Comparison of ENCODE assay signal across 8 mouse cellular contexts in the genomic region with DNA sequence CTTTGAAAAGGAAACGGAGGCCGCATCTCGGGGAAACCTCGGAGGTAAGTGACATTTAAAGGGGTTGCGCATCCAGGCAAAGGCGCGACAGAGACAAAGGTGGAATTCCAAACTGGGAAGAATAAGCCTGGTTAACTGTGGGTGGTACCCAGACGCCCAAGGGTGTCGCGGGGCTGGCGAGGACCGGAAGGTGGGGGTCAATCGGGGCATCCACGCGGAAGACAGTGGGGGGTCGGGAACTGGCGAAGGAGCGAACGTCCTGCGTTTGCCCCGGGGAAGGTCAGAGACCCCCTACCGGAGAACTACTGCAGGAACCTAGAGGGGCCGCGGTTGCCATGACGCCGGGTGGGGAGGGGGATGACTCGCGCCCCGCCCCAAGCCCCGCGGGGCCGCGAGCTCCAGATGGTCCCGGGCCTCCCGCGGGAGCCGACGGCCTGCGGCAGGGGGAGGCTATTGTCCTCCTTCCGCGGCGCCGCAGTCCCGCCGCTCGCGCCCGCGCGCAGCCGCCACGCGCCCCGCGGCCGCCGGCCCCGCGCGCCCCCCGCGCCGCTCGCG. TPM values are rescaled to one million over a fixed set of nuclear protein-coding genes. Genes with fewer than 3 reads are reported as not detected.
DNase-seq lines count a peak whose midpoint lies in the region; ATAC-seq and TF ChIP-seq lines count a peak whose summit lies in the region.

No protein-coding gene starts in this region.

- no peak for DNase-seq in heart, adult 18-20 months
- DNase-seq in ES-E14 (ENCODE audit: low read depth, low spot score), result no peak
- no peak for DNase-seq in limb, embryonic 14.5 days (ENCODE audit: low spot score)
- no peak for DNase-seq in adrenal gland, postnatal 10 days

- H3K4me2 ChIP-seq in heart, embryonic 12.5 days, result peak overlapping the region; percentile 94
- H3K4me2 ChIP-seq in embryonic facial prominence, embryonic 13.5 days, result peak overlapping the region; percentile 99
- peak overlapping the region; percentile 98 for H3K4me2 ChIP-seq in limb, embryonic 14.5 days (replicated peaks; ENCODE audit: low read depth, low read length, severe bottlenecking)
- peak overlapping the region; percentile 99 for H3K4me2 ChIP-seq in stomach, embryonic 14.5 days (replicated peaks; ENCODE audit: low read depth, low read length)

- peak overlapping the region; percentile 57 for H3K4me3 ChIP-seq in heart, embryonic 12.5 days
- H3K4me3 ChIP-seq in ES-E14 (ENCODE audit: insufficient read depth in 1 of 2, low read depth in 1 of 2, low read length in 2 of 2, poor library complexity in 1 of 2, severe bottlenecking in 1 of 2), result peak overlapping the region; percentile 22 to 82
- H3K4me3 ChIP-seq in embryonic facial prominence, embryonic 13.5 days, result peak overlapping the region; percentile 65
- peak overlapping the region; percentile 56 for H3K4me3 ChIP-seq in limb, embryonic 14.5 days (replicated peaks; ENCODE audit: low read length)
- peak overlapping the region; percentile 51 for H3K4me3 ChIP-seq in stomach, embryonic 14.5 days (ENCODE audit: low read depth, low read length)

- no peaks in the 10 kb centered on the region for H3K9me3 ChIP-seq in heart, embryonic 12.5 days (replicated peaks)
- H3K9me3 ChIP-seq in ES-E14 (ENCODE audit: control insufficient read depth, insufficient read depth, low read depth, low read length), result no peaks in the 10 kb centered on the region
- H3K9me3 ChIP-seq in embryonic facial prominence, embryonic 13.5 days, result no peaks in the 10 kb centered on the region
- no peaks in the 10 kb centered on the region for H3K9me3 ChIP-seq in limb, embryonic 14.5 days (ENCODE audit: control insufficient read depth, low read length)
- no peaks in the 10 kb centered on the region for H3K9me3 ChIP-seq in stomach, embryonic 14.5 days (ENCODE audit: control insufficient read depth, low read depth, low read length)

- peak; percentile 59; the same call in 1 of the 2 replicates for ATAC-seq in heart, embryonic 12.5 days (ENCODE audit: insufficient number of reproducible peaks, low FRiP score)
- ATAC-seq in embryonic facial prominence, embryonic 13.5 days (ENCODE audit: insufficient number of reproducible peaks, insufficient read depth, low FRiP score, low TSS enrichment, low read depth), result no peak
- ATAC-seq in limb, embryonic 14.5 days (ENCODE audit: low FRiP score, low read depth), result peak; percentile 19; the same call in 1 of the 2 replicates
- no peak for ATAC-seq in stomach, embryonic 14.5 days (ENCODE audit: insufficient number of reproducible peaks, insufficient read depth, low FRiP score, low read depth)
- ATAC-seq in granulocyte monocyte progenitor cell, adult 5-6 weeks (replicated peaks; ENCODE audit: poor library complexity, severe bottlenecking), result no peak

- no peak for TF ChIP-seq POLR2A in limb, embryonic 14.5 days (IDR thresholded peaks at IDR 0.05; ENCODE audit: borderline replicate concordance, extremely low read depth, insufficient read depth, insufficient read length)

- no peaks in the 10 kb centered on the region for H3K36me3 ChIP-seq in heart, embryonic 12.5 days
- no peaks in the 10 kb centered on the region for H3K36me3 ChIP-seq in ES-E14 (ENCODE audit: control insufficient read depth, insufficient read depth, low read length, poor library complexity, severe bottlenecking)
- H3K36me3 ChIP-seq in embryonic facial prominence, embryonic 13.5 days, result no peaks in the 10 kb centered on the region
- no peaks in the 10 kb centered on the region for H3K36me3 ChIP-seq in limb, embryonic 14.5 days (ENCODE audit: control insufficient read depth, insufficient read depth, low read length)
- H3K36me3 ChIP-seq in stomach, embryonic 14.5 days (ENCODE audit: control insufficient read depth, insufficient read depth, low read length), result no peaks in the 10 kb centered on the region

- peaks cover 16% of the 10 kb centered on the region for H3K4me1 ChIP-seq in heart, embryonic 12.5 days (replicated peaks)
- H3K4me1 ChIP-seq in ES-E14 (ENCODE audit: control insufficient read depth in 2 of 2, insufficient read depth in 2 of 2, low read length in 2 of 2, poor library complexity in 1 of 2), result peaks cover 0 to 4% of the 10 kb centered on the region in 2 experiments; a peak in 1 of 4 replicates
- peaks cover 14% of the 10 kb centered on the region for H3K4me1 ChIP-seq in embryonic facial prominence, embryonic 13.5 days
- peaks cover 4% of the 10 kb centered on the region; the same call in 1 of the 2 replicates for H3K4me1 ChIP-seq in limb, embryonic 14.5 days (ENCODE audit: control insufficient read depth, insufficient read depth, low read length)
- 0 out of 2 replicates have a peak, but pooled peaks cover 6% of the 10 kb centered on the region for H3K4me1 ChIP-seq in stomach, embryonic 14.5 days (ENCODE audit: control insufficient read depth, insufficient read depth, low read length)

- H3K27me3 ChIP-seq in heart, embryonic 12.5 days (replicated peaks), result peaks cover 81% of the 10 kb centered on the region
- H3K27me3 ChIP-seq in embryonic facial prominence, embryonic 13.5 days, result peaks cover 60% of the 10 kb centered on the region
- peaks cover 48% of the 10 kb centered on the region for H3K27me3 ChIP-seq in limb, embryonic 14.5 days (ENCODE audit: control insufficient read depth, insufficient read depth, low read length)
- peaks cover 23% of the 10 kb centered on the region; the same call in 1 of the 2 replicates for H3K27me3 ChIP-seq in stomach, embryonic 14.5 days (ENCODE audit: control insufficient read depth, insufficient read depth, low read length)

- no peak overlapping the region for H3K27ac ChIP-seq in heart, embryonic 12.5 days (ENCODE audit: poor library complexity, severe bottlenecking)
- no peak overlapping the region for H3K27ac ChIP-seq in ES-E14 (ENCODE audit: insufficient read depth, low read depth, low read length, poor library complexity, severe bottlenecking)
- H3K27ac ChIP-seq in embryonic facial prominence, embryonic 13.5 days, result no peak overlapping the region
- no peak overlapping the region for H3K27ac ChIP-seq in limb, embryonic 14.5 days (replicated peaks; ENCODE audit: low read depth, low read length)
- no peak overlapping the region for H3K27ac ChIP-seq in stomach, embryonic 14.5 days (ENCODE audit: low read length)

- WGBS in heart, embryonic 12.5 days, result under 1% methylated on average over 48 of the region's 65 CpGs
- WGBS in embryonic facial prominence, embryonic 13.5 days, result under 1% methylated on average over 33 of the region's 65 CpGs
- 0% methylated on average over 29 of the region's 65 CpGs for WGBS in limb, embryonic 14.5 days
- WGBS in stomach, embryonic 14.5 days, result 1% methylated on average over 49 of the region's 65 CpGs

- in situ Hi-C loops in ES-E14 (cut with MboI; ENCODE audit: low sequenced_read_pairs in 2 of 2, unreplicated experiment in 2 of 2), result no loop called here

- peak overlapping the region; percentile 55 for H3K9ac ChIP-seq in heart, embryonic 12.5 days
- peak overlapping the region; percentile 65 for H3K9ac ChIP-seq in ES-E14 (ENCODE audit: insufficient read depth, low read depth, low read length, poor library complexity, severe bottlenecking)
- H3K9ac ChIP-seq in embryonic facial prominence, embryonic 13.5 days, result peak overlapping the region; percentile 69
- peak overlapping the region; percentile 52 for H3K9ac ChIP-seq in limb, embryonic 14.5 days (ENCODE audit: low read depth, low read length, severe bottlenecking)
- peak overlapping the region; percentile 45 for H3K9ac ChIP-seq in stomach, embryonic 14.5 days (replicated peaks; ENCODE audit: low read depth, low read length)

TF ChIP-seq in ES-E14, 5 proteins besides CTCF, POLR2A, EP300 and RAD21 (continues in another document):
- no peak for TF ChIP-seq MAFK (IDR thresholded peaks at IDR 0.05; ENCODE audit: insufficient read depth, low read depth, low read length)
- no peak for TF ChIP-seq ZC3H11A (IDR thresholded peaks at IDR 0.05; ENCODE audit: borderline replicate concordance, low read depth, low read length)

RNA-seq across cellular contexts. Expression of a gene that starts 0.7 kb away (rescaled TPM):
- polyA plus RNA-seq in heart, embryonic 12.5 days (2016; fragmentation: Nextera tagmentation; extraction: Ambion mirVana), result 0.26 TPM in 2 replicates
- under 1 TPM; 0.22 to 0.98 TPM for total RNA-seq in heart, adult 18-20 months (2021)
- total RNA-seq in ES-E14 (2012; rRNA removed), result 14.1 and 36.7 TPM in 2 replicates
- 2.6 and 2.9 TPM in 2 replicates for polyA plus RNA-seq in embryonic facial prominence, embryonic 13.5 days (2015; fragmentation: Nextera tagmentation; extraction: Ambion mirVana)
- polyA plus RNA-seq in limb, embryonic 14.5 days (2012; rRNA removed), result 1.9 and 2.5 TPM in 2 replicates
- 4.2 TPM in 2 replicates for polyA plus RNA-seq in limb, embryonic 14.5 days (2014; fragmentation: Nextera tagmentation; extraction: Ambion mirVana)
- 3.7 and 3.9 TPM in 2 replicates for polyA plus RNA-seq in stomach, embryonic 14.5 days (2014; fragmentation: Nextera tagmentation; extraction: Ambion mirVana)
- total RNA-seq in adrenal gland, postnatal 10 days (2021), result 1 to 10 TPM; 4.7 to 7.3 TPM
- total RNA-seq in granulocyte monocyte progenitor cell, adult 5-6 weeks (2014; fragmentation: Nextera tagmentation), result 0.23 TPM in 1 of 2 replicates, not detected in the other
- not detected in 2 replicates for total RNA-seq in granulocyte monocyte progenitor cell, adult 5-6 weeks (2017)

RNA-seq across cellular contexts. Expression of a gene that starts 13.2 kb away (rescaled TPM):
- polyA plus RNA-seq in heart, embryonic 12.5 days (2016; fragmentation: Nextera tagmentation; extraction: Ambion mirVana), result 1.2 and 2.0 TPM in 2 replicates
- total RNA-seq in heart, adult 18-20 months (2021), result not detected
- 0.79 and 1.1 TPM in 2 replicates for total RNA-seq in ES-E14 (2012; rRNA removed)
- polyA plus RNA-seq in embryonic facial prominence, embryonic 13.5 days (2015; fragmentation: Nextera tagmentation; extraction: Ambion mirVana), result 5.2 and 8.0 TPM in 2 replicates
- polyA plus RNA-seq in limb, embryonic 14.5 days (2012; rRNA removed), result 1.4 and 1.9 TPM in 2 replicates
- polyA plus RNA-seq in limb, embryonic 14.5 days (2014; fragmentation: Nextera tagmentation; extraction: Ambion mirVana), result 3.1 and 3.7 TPM in 2 replicates
- 3.0 and 6.4 TPM in 2 replicates for polyA plus RNA-seq in stomach, embryonic 14.5 days (2014; fragmentation: Nextera tagmentation; extraction: Ambion mirVana)
- under 1 TPM in 1 of 2 experiments, not detected in 1; 0.97 TPM for total RNA-seq in adrenal gland, postnatal 10 days (2021)
- total RNA-seq in granulocyte monocyte progenitor cell, adult 5-6 weeks (2014; fragmentation: Nextera tagmentation), result not detected in 2 replicates
- total RNA-seq in granulocyte monocyte progenitor cell, adult 5-6 weeks (2017), result not detected in 2 replicates

RNA-seq across cellular contexts. Expression of a gene that starts 44.6 kb away (rescaled TPM):
- 36.2 and 41.2 TPM in 2 replicates for polyA plus RNA-seq in heart, embryonic 12.5 days (2016; fragmentation: Nextera tagmentation; extraction: Ambion mirVana)
- 1 to 10 TPM; 7.8 to 8.6 TPM for total RNA-seq in heart, adult 18-20 months (2021)
- 11.1 and 11.3 TPM in 2 replicates for total RNA-seq in ES-E14 (2012; rRNA removed)
- 107 and 114 TPM in 2 replicates for polyA plus RNA-seq in embryonic facial prominence, embryonic 13.5 days (2015; fragmentation: Nextera tagmentation; extraction: Ambion mirVana)
- 36.9 and 38.1 TPM in 2 replicates for polyA plus RNA-seq in limb, embryonic 14.5 days (2012; rRNA removed)
- 63.2 and 71.8 TPM in 2 replicates for polyA plus RNA-seq in limb, embryonic 14.5 days (2014; fragmentation: Nextera tagmentation; extraction: Ambion mirVana)
- polyA plus RNA-seq in stomach, embryonic 14.5 days (2014; fragmentation: Nextera tagmentation; extraction: Ambion mirVana), result 72.2 and 79.1 TPM in 2 replicates
- total RNA-seq in adrenal gland, postnatal 10 days (2021), result 10 to 100 TPM; 11.2 to 13.1 TPM
- total RNA-seq in granulocyte monocyte progenitor cell, adult 5-6 weeks (2014; fragmentation: Nextera tagmentation), result 7.1 and 11.0 TPM in 2 replicates
- total RNA-seq in granulocyte monocyte progenitor cell, adult 5-6 weeks (2017), result 9.8 and 17.5 TPM in 2 replicates

Comparison
In these comparisons a context has a peak if more than half of its experiments do, and no peak if none do; other contexts are left out.
1. ATAC-seq: peak in heart, embryonic 12.5 days (single experiment) and limb, embryonic 14.5 days (single experiment); none in embryonic facial prominence, embryonic 13.5 days (single experiment), stomach, embryonic 14.5 days (single experiment) and granulocyte monocyte progenitor cell, adult 5-6 weeks (single experiment).
2. Peak in every context shown above with its lines, with median percentiles within 50 percentile points of each other: H3K4me2 ChIP-seq, H3K4me3 ChIP-seq and H3K9ac ChIP-seq.